Mouse (Mus musculus): ENCODE measurements around the gene Ptpn12.

- TF ChIP-seq CTCF (IDR thresholded peaks at IDR 0.05; ENCODE audit: extremely low read depth, insufficient read length, insufficient replicate concordance, low read depth, low read length) (no peak), POLR2A (IDR thresholded peaks at IDR 0.05; ENCODE audit: low read depth, low read length) (no peak)
Observed at GRCm38 (mm10) chr5:21055071-21055819, 466 bp downstream of the Ptpn12 start.
